Mouse (Mus musculus): ENCODE measurements around the gene Plekhg2. TPM values are rescaled to one million over a fixed set of nuclear protein-coding genes. Genes with fewer than 3 reads are reported as not detected.

Plekhg2 gene
- polyA plus RNA-seq (2014; fragmentation: Illumina TruSeq; extraction: RNeasy Lipid Tissue Mini Kit (QIAGEN cat#74804); ENCODE audit: low read depth, low replicate concordance): 2.1 TPM

GRCm38 (mm10) chr7:28372251-28373108 is at the start of gene Plekhg2:
Gene Plekhg2 (minus strand): TSS chr7:28372599.

DNA sequence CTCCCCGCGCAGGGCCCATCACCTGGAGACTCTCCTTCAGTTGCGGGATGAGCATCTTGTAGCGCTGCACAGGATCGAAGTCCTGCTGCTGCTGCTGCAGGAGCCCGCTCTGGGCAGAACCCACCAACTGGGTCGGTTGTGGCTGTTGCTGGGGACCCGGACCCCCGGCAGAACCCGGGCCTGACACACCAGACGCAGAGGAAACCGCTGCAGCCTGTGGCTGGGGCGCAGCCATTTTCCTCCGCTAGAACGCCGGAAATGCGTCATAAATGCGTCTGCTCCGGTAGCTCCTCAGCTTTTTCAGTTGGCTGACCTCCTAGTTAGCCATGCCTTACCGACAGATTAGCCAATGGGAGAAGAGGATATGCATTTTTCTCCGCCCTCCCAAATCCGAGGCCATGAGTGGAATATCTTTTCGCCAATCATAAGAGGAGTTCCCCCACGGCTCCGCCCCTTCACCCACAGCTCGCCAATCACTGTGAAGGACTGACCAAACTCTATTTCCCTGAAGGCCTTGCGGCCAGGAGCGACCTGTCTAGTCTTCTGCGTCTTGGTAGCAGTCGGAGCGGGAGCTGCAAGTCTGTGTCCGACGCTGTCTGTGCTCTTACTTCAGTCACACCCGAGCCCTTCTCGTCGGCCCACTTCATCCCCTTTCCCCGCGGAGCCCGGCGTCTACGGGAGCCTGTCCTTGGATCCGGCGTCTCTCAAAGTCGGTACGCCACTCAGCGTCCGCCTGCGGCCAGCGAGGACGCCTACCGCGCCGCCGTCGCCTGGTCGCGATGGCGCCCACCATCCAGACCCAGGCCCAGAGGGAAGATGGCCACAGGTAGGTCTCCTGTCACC is 20.3 kb upstream of the Plekhg2 start, which contains the start of the genes Med29 and Paf1:
Gene Med29 (minus strand): TSS at position 280 of the 843 bp plus-strand sequence.
Gene Paf1 (plus strand): TSS at position 523 of the 843 bp plus-strand sequence.

DNA sequence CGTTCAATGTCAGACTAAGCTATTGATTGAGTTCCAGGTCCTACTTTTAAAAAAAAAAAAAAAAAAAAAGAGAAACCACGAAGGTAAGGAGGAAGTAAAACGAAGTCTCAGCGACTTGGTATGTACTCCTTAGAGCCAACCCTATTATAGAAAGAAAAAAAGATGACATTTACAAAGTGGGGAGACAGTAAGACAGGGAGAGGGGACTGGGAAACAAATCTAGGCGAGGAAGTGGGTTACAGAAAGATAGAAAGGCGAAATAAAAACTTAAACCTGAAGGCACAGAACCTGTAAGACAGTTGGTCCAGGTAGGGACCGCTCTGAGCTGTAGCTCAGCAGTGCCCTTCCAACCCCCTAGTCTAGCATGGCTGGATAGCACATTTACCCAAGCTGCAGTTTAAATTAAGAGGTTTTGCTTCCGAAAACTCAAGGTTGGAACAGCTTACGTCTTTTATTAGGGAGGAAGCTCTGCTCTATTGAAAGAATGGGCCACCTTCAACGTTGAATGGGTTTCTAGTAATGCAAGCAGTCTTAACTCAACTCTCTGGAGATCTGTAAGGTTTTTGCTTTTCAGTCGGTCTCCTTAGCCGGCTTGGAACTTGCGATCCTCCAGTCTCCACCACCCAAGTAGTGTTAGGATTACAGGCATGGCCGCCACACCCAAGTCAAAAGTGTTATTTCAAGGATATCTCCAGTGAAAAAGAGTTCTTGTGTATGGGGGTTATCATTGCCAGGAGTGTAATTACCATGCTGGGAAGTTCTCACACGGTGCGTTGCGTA is 8.0 kb upstream of the Plekhg2 start, which contains the start of gene Zfp36:
Gene Zfp36 (minus strand): TSS at position 17 of the 780 bp plus-strand sequence.

DNA sequence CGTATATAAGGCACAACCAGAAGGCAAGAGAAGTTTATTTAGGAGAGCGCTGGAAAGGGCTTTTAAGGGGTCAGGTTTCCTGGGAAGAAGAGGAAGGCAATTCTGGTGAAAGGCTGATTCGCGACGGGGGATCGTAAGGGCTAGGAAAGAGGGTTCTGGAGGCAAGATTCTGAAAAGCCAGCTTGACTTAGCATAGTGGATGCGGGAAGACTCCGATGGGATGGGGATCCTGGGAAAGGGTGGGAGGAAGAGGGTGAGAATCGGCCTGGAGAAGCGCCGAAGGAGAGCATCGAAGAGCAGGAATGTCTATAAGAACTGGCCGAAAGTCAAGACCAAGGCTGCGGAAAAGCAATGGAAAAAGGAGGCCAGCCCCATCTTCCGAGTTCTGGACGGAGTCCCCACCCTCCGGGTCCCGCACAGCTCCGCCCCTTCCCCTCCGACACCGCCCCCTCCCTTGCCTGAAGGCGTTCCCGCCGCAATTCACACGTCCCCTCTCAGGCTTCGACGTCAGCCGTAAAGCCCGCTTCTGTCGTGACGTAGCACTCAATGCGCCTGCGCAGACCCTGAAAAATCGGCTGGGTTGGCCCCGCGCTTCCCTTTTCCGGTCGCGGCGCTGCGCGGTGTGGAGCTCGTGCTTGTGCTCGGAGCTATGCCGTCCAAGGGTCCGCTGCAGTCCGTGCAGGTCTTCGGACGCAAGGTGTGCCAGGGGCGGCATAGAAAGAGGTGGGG is 22.1 kb downstream of the Plekhg2 start, which contains the start of gene Rps16:
Gene Rps16 (plus strand): TSS at position 498 of the 729 bp plus-strand sequence.

DNA sequence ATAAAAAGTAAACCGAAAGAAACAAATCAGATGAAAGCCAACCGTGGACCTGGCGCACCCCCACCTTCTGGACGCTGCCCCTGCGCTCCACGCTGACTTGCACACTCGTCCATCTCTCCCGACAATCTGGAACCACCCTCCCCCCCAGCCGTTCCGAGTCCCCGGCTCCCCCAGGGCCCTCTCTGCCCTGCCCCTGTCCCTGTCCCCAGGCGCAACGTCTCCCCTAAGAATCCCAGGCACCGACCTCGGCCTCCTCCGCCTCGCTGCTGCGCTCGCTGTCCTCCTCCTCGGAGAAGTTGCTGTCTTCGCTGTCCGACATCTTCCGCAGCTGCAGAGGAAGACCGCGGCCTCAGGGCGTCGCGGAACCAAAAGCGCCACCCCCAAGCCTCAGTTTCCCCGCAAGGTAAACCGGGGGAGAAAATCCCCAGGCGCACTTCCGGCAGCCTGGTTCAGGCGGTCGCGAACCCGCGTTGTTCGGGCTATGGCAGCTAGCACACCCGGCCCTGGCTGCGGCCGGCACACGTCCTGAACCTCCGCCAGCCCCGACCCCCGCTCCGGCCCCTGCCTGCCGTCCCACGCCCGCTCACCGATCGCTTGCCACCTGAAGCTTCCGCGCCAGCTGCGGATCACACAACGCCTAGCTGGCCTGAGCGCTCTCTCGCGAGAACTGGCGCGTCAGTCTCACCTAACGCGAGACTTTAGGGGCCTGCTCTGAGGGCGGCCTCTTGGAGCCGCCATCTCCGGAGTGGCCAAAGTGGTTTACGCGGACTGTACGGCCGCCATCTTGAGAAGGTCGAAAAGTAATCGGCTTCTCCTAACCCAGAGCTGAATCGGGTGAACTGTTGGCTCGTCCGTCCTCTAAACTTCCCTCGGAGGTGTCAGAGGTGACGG is 34.0 kb downstream of the Plekhg2 start, which contains the start of gene Supt5:
Gene Supt5 (minus strand): TSS at position 639 of the 891 bp plus-strand sequence.

DNA sequence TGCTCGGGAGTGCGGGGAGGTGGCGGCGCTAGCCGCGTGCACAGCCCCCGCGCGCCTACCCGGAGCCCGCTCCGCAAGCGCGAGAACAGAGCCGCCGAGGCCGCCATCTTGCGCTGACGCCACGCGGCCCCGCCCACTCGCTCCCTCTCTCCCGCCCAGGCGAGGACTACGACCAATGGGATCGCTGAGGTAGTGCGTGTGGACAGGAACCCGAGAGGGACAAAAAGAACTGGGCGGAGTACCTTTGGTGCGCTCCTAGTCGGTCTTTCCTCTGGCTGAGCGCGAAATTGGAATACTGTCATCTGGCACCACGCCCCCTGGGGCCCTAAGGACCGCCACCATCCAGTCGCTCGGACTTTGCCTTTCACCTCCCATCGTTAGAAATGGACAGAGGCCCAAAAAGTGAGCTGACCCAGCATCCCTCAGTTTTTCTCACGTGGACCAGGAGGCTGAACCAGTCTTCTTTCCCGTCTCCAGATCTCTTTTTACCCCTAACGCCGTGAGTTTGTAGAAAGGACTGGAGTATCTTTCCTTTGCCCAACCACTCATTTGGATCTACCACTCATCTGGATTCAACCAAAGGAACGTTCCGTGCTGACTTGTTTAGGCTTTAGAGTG is 60.4 kb downstream of the Plekhg2 start, which contains the start of gene Timm50:
Gene Timm50 (minus strand): TSS at position 147 of the 618 bp plus-strand sequence.

Other genes with a start within 250 kb of the Plekhg2 start
- not detected for gene 9530053A07Rik, start 243.1 kb downstream of the Plekhg2 start, polyA plus RNA-seq (2014; fragmentation: Illumina TruSeq; extraction: RNeasy Lipid Tissue Mini Kit (QIAGEN cat#74804); ENCODE audit: low read depth, low replicate concordance)
- 12.5 TPM for gene Fbl, start 202.9 kb downstream of the Plekhg2 start, polyA plus RNA-seq (2014; fragmentation: Illumina TruSeq; extraction: RNeasy Lipid Tissue Mini Kit (QIAGEN cat#74804); ENCODE audit: low read depth, low replicate concordance)
- gene Dyrk1b, start 193.1 kb downstream of the Plekhg2 start, polyA plus RNA-seq (2014; fragmentation: Illumina TruSeq; extraction: RNeasy Lipid Tissue Mini Kit (QIAGEN cat#74804); ENCODE audit: low read depth, low replicate concordance): 0.64 TPM
- gene Eid2, start 104.7 kb downstream of the Plekhg2 start, polyA plus RNA-seq (2014; fragmentation: Illumina TruSeq; extraction: RNeasy Lipid Tissue Mini Kit (QIAGEN cat#74804); ENCODE audit: low read depth, low replicate concordance): 23.3 TPM
- gene Eid2b, start 94.9 kb downstream of the Plekhg2 start, polyA plus RNA-seq (2014; fragmentation: Illumina TruSeq; extraction: RNeasy Lipid Tissue Mini Kit (QIAGEN cat#74804); ENCODE audit: low read depth, low replicate concordance): 17.0 TPM
- gene Selenov, start 81.4 kb downstream of the Plekhg2 start, polyA plus RNA-seq (2014; fragmentation: Illumina TruSeq; extraction: RNeasy Lipid Tissue Mini Kit (QIAGEN cat#74804); ENCODE audit: low read depth, low replicate concordance): not detected
- gene Dll3, start 70.4 kb downstream of the Plekhg2 start, polyA plus RNA-seq (2014; fragmentation: Illumina TruSeq; extraction: RNeasy Lipid Tissue Mini Kit (QIAGEN cat#74804); ENCODE audit: low read depth, low replicate concordance): not detected
- 11.4 TPM for gene Timm50, start 60.5 kb downstream of the Plekhg2 start, polyA plus RNA-seq (2014; fragmentation: Illumina TruSeq; extraction: RNeasy Lipid Tissue Mini Kit (QIAGEN cat#74804); ENCODE audit: low read depth, low replicate concordance)
- 52.4 TPM for gene Supt5, start 33.9 kb downstream of the Plekhg2 start, polyA plus RNA-seq (2014; fragmentation: Illumina TruSeq; extraction: RNeasy Lipid Tissue Mini Kit (QIAGEN cat#74804); ENCODE audit: low read depth, low replicate concordance)
- gene Rps16, start 21.9 kb downstream of the Plekhg2 start, polyA plus RNA-seq (2014; fragmentation: Illumina TruSeq; extraction: RNeasy Lipid Tissue Mini Kit (QIAGEN cat#74804); ENCODE audit: low read depth, low replicate concordance): 162 TPM
- 16.1 TPM for gene Zfp36, start 7.7 kb upstream of the Plekhg2 start, polyA plus RNA-seq (2014; fragmentation: Illumina TruSeq; extraction: RNeasy Lipid Tissue Mini Kit (QIAGEN cat#74804); ENCODE audit: low read depth, low replicate concordance)
- 2.2 TPM for gene Med29, start 20.1 kb upstream of the Plekhg2 start, polyA plus RNA-seq (2014; fragmentation: Illumina TruSeq; extraction: RNeasy Lipid Tissue Mini Kit (QIAGEN cat#74804); ENCODE audit: low read depth, low replicate concordance)
- gene Paf1, start 20.4 kb upstream of the Plekhg2 start, polyA plus RNA-seq (2014; fragmentation: Illumina TruSeq; extraction: RNeasy Lipid Tissue Mini Kit (QIAGEN cat#74804); ENCODE audit: low read depth, low replicate concordance): 67.0 TPM
- gene Gmfg, start 64.8 kb upstream of the Plekhg2 start, polyA plus RNA-seq (2014; fragmentation: Illumina TruSeq; extraction: RNeasy Lipid Tissue Mini Kit (QIAGEN cat#74804); ENCODE audit: low read depth, low replicate concordance): 7.7 TPM
- 0.58 TPM for gene Lrfn1, start 79.4 kb upstream of the Plekhg2 start, polyA plus RNA-seq (2014; fragmentation: Illumina TruSeq; extraction: RNeasy Lipid Tissue Mini Kit (QIAGEN cat#74804); ENCODE audit: low read depth, low replicate concordance)
- gene Ifnl2, start 137.9 kb upstream of the Plekhg2 start, polyA plus RNA-seq (2014; fragmentation: Illumina TruSeq; extraction: RNeasy Lipid Tissue Mini Kit (QIAGEN cat#74804); ENCODE audit: low read depth, low replicate concordance): not detected
- gene Ifnl3, start 150.2 kb upstream of the Plekhg2 start, polyA plus RNA-seq (2014; fragmentation: Illumina TruSeq; extraction: RNeasy Lipid Tissue Mini Kit (QIAGEN cat#74804); ENCODE audit: low read depth, low replicate concordance): not detected
- not detected for gene Sycn, start 168.3 kb upstream of the Plekhg2 start, polyA plus RNA-seq (2014; fragmentation: Illumina TruSeq; extraction: RNeasy Lipid Tissue Mini Kit (QIAGEN cat#74804); ENCODE audit: low read depth, low replicate concordance)
- not detected for gene Nccrp1, start 174.7 kb upstream of the Plekhg2 start, polyA plus RNA-seq (2014; fragmentation: Illumina TruSeq; extraction: RNeasy Lipid Tissue Mini Kit (QIAGEN cat#74804); ENCODE audit: low read depth, low replicate concordance)
- 17.6 TPM for gene Samd4b, start 225.5 kb upstream of the Plekhg2 start, polyA plus RNA-seq (2014; fragmentation: Illumina TruSeq; extraction: RNeasy Lipid Tissue Mini Kit (QIAGEN cat#74804); ENCODE audit: low read depth, low replicate concordance)
- 2.2 TPM for gene Pak4, start 225.6 kb upstream of the Plekhg2 start, polyA plus RNA-seq (2014; fragmentation: Illumina TruSeq; extraction: RNeasy Lipid Tissue Mini Kit (QIAGEN cat#74804); ENCODE audit: low read depth, low replicate concordance)